Mouse (Mus musculus): ENCODE data around the gene Mpi. TPM values are rescaled to one million over a fixed set of nuclear protein-coding genes. Genes with fewer than 3 reads are reported as not detected.

Gene Mpi
- 58.7 and 61.7 TPM in 2 replicates for polyA plus RNA-seq (2016; fragmentation: Nextera tagmentation; extraction: Ambion mirVana)

GRCm38 (mm10) chr9:57552139-57552887 is at the start of gene Mpi:
Gene Mpi, minus strand, starts transcription at chr9:57552763.
- peak within 1 kb of the TSS; percentile 82 for H3K27ac ChIP-seq (replicated peaks)
- WGBS, result 1% methylated on average over 28 of the region's 28 CpGs
- H3K9me3 ChIP-seq, result no peaks in the 10 kb centered on the region
- peak; percentile 77 for DNase-seq (ENCODE audit: low spot score)
- H3K27me3 ChIP-seq (replicated peaks; ENCODE audit: low read depth, poor library complexity, severe bottlenecking), result no peaks in the 10 kb centered on the region
- H3K36me3 ChIP-seq (replicated peaks), result peaks cover 36% of the 10 kb centered on the region
- peaks cover 16% of the 10 kb centered on the region for H3K4me1 ChIP-seq
- H3K4me3 ChIP-seq, result peak within 1 kb of the TSS; percentile 85

- H3K4me1 ChIP-seq, result peaks cover 59% of the 10 kb centered on the region
- no peak for DNase-seq (ENCODE audit: low spot score)
- no peaks in the 10 kb centered on the region for H3K9me3 ChIP-seq
- 72% methylated on average over 8 of the region's 8 CpGs for WGBS
- no peak overlapping the region for H3K4me3 ChIP-seq
- peaks cover 23% of the 10 kb centered on the region for H3K27me3 ChIP-seq (replicated peaks; ENCODE audit: low read depth, poor library complexity, severe bottlenecking)
- no peaks in the 10 kb centered on the region for H3K36me3 ChIP-seq (replicated peaks)
- H3K27ac ChIP-seq (replicated peaks), result no peak overlapping the region
Measured at GRCm38 (mm10) chr9:57602098-57602497, 49.5 kb upstream of the Mpi start.

GRCm38 (mm10) chr9:57601353-57601706 is 48.8 kb upstream of the Mpi start:
- no peak for DNase-seq (ENCODE audit: low spot score)
- H3K27me3 ChIP-seq (replicated peaks; ENCODE audit: low read depth, poor library complexity, severe bottlenecking), result peaks cover 20% of the 10 kb centered on the region
- no peaks in the 10 kb centered on the region for H3K9me3 ChIP-seq
- H3K4me3 ChIP-seq, result no peak overlapping the region
- no peaks in the 10 kb centered on the region for H3K36me3 ChIP-seq (replicated peaks)
- H3K27ac ChIP-seq (replicated peaks), result no peak overlapping the region
- peaks cover 59% of the 10 kb centered on the region for H3K4me1 ChIP-seq
- 67% methylated on average over 2 of the region's 2 CpGs for WGBS

- Histone ChIP-seq H3K9me3 (no peaks in the 10 kb centered on the region), H3K4me1 (peaks cover 54% of the 10 kb centered on the region), H3K4me3 (no peak overlapping the region), H3K36me3 (replicated peaks) (no peaks in the 10 kb centered on the region), H3K27me3 (replicated peaks; ENCODE audit: low read depth, poor library complexity, severe bottlenecking) (peaks cover 14% of the 10 kb centered on the region), H3K27ac (replicated peaks) (no peak overlapping the region)
- peak; percentile 44 for DNase-seq (ENCODE audit: low spot score)
- 10% methylated on average over 3 of the region's 3 CpGs for WGBS
Measured at GRCm38 (mm10) chr9:57600620-57601352, 48.2 kb upstream of the Mpi start.

- Histone ChIP-seq H3K4me3 (no peak overlapping the region), H3K36me3 (replicated peaks) (peaks cover 15% of the 10 kb centered on the region), H3K27ac (replicated peaks) (peak overlapping the region; percentile 69), H3K4me1 (peaks cover 54% of the 10 kb centered on the region), H3K27me3 (replicated peaks; ENCODE audit: low read depth, poor library complexity, severe bottlenecking) (no peaks in the 10 kb centered on the region), H3K9me3 (no peaks in the 10 kb centered on the region)
- DNase-seq (ENCODE audit: low spot score), result peak; percentile 62
- 31% methylated on average over 8 of the region's 8 CpGs for WGBS
Measured at GRCm38 (mm10) chr9:57598851-57599563, 46.4 kb upstream of the Mpi start.

GRCm38 (mm10) chr9:57597929-57598382 is 45.4 kb upstream of the Mpi start:
- DNase-seq (ENCODE audit: low spot score), result no peak
- peaks cover 60% of the 10 kb centered on the region for H3K4me1 ChIP-seq
- peak overlapping the region; percentile 27 for H3K27ac ChIP-seq (replicated peaks)
- no peaks in the 10 kb centered on the region for H3K27me3 ChIP-seq (replicated peaks; ENCODE audit: low read depth, poor library complexity, severe bottlenecking)
- peaks cover 25% of the 10 kb centered on the region for H3K36me3 ChIP-seq (replicated peaks)
- WGBS, result 21% methylated on average over 4 of the region's 4 CpGs
- no peak overlapping the region for H3K4me3 ChIP-seq
- no peaks in the 10 kb centered on the region for H3K9me3 ChIP-seq

- whole genome bisulfite sequencing, result 80% methylated on average over 8 of the region's 8 CpGs
- Histone ChIP-seq H3K27ac (replicated peaks) (peak overlapping the region; percentile 27; the same call in 1 of the 2 replicates), H3K4me3 (no peak overlapping the region), H3K27me3 (replicated peaks; ENCODE audit: low read depth, poor library complexity, severe bottlenecking) (no peaks in the 10 kb centered on the region), H3K36me3 (replicated peaks) (peaks cover 28% of the 10 kb centered on the region), H3K9me3 (no peaks in the 10 kb centered on the region), H3K4me1 (peaks cover 60% of the 10 kb centered on the region)
- no peak for DNase-seq (ENCODE audit: low spot score)
Measured at GRCm38 (mm10) chr9:57597265-57597664, 44.7 kb upstream of the Mpi start.

- Histone ChIP-seq H3K4me1 (peaks cover 52% of the 10 kb centered on the region), H3K27me3 (replicated peaks; ENCODE audit: low read depth, poor library complexity, severe bottlenecking) (peaks cover 12% of the 10 kb centered on the region; the same call in 1 of the 2 replicates), H3K9me3 (no peaks in the 10 kb centered on the region), H3K4me3 (no peak overlapping the region), H3K27ac (replicated peaks) (no peak overlapping the region), H3K36me3 (replicated peaks) (peaks cover 28% of the 10 kb centered on the region)
- WGBS, result 71% methylated on average over 9 of the region's 9 CpGs
- DNase-seq (ENCODE audit: low spot score), result no peak
Measured at GRCm38 (mm10) chr9:57594174-57594509, 41.6 kb upstream of the Mpi start.

- Histone ChIP-seq H3K36me3 (replicated peaks) (peaks cover 28% of the 10 kb centered on the region), H3K4me1 (peaks cover 52% of the 10 kb centered on the region), H3K27me3 (replicated peaks; ENCODE audit: low read depth, poor library complexity, severe bottlenecking) (peaks cover 12% of the 10 kb centered on the region; the same call in 1 of the 2 replicates), H3K27ac (replicated peaks) (no peak overlapping the region), H3K9me3 (no peaks in the 10 kb centered on the region), H3K4me3 (no peak overlapping the region)
- no peak for DNase-seq (ENCODE audit: low spot score)
- 52% methylated on average over 12 of the region's 12 CpGs for WGBS
Measured at GRCm38 (mm10) chr9:57593454-57594173, 41.1 kb upstream of the Mpi start.

GRCm38 (mm10) chr9:57590726-57591125 is 38.2 kb upstream of the Mpi start:
- peaks cover 12% of the 10 kb centered on the region; the same call in 1 of the 2 replicates for H3K27me3 ChIP-seq (replicated peaks; ENCODE audit: low read depth, poor library complexity, severe bottlenecking)
- WGBS, result 31% methylated on average over 5 of the region's 5 CpGs
- no peak for DNase-seq (ENCODE audit: low spot score)
- peaks cover 37% of the 10 kb centered on the region for H3K4me1 ChIP-seq
- H3K4me3 ChIP-seq, result peak overlapping the region; percentile 90; the same call in 1 of the 2 replicates
- no peak overlapping the region for H3K27ac ChIP-seq (replicated peaks)
- peaks cover 51% of the 10 kb centered on the region for H3K36me3 ChIP-seq (replicated peaks)
- H3K9me3 ChIP-seq, result no peaks in the 10 kb centered on the region

GRCm38 (mm10) chr9:57589224-57590126 is 36.9 kb upstream of the Mpi start, which contains the start of gene Ulk3:
Gene Ulk3, plus strand, starts transcription at chr9:57589452.
- no peaks in the 10 kb centered on the region for H3K9me3 ChIP-seq
- peak; percentile 82 for DNase-seq (ENCODE audit: low spot score)
- WGBS, result under 1% methylated on average over 58 of the region's 58 CpGs
- H3K4me1 ChIP-seq, result peaks cover 37% of the 10 kb centered on the region
- peaks cover 49% of the 10 kb centered on the region for H3K36me3 ChIP-seq (replicated peaks)
- peaks cover 12% of the 10 kb centered on the region; the same call in 1 of the 2 replicates for H3K27me3 ChIP-seq (replicated peaks; ENCODE audit: low read depth, poor library complexity, severe bottlenecking)
- H3K4me3 ChIP-seq, result peak within 1 kb of the TSS; percentile 90
- peak within 1 kb of the TSS; percentile 86 for H3K27ac ChIP-seq (replicated peaks)

All from embryonic facial prominence, embryonic 10.5 days (tissue).